Mouse (Mus musculus) gastrocnemius, adult 18-20 months (tissue): ENCODE measurements around the gene Smchd1. TPM values are rescaled to one million over a fixed set of nuclear protein-coding genes. Genes with fewer than 3 reads are reported as not detected.
"Not testable (repeated sequence)": the region's sequence is repeated elsewhere in the genome, so short reads cannot be mapped to it uniquely, and the experiment has no call there.

Source experiments
- DNase-seq: peaks from one replicate; pipeline ENCODE4 v3.0.0; 2021; ENCODE audit warnings: low spot score
- total RNA-seq, 2 experiments: library from RNA; stranded (reverse); gene quantifications; 2 replicates each; pipeline ENCODE4 v1.2.3; 2021

The Smchd1 gene
- total RNA-seq, 2 experiments from 2014 or later = 8.6 to 9.9 TPM

DNA sequence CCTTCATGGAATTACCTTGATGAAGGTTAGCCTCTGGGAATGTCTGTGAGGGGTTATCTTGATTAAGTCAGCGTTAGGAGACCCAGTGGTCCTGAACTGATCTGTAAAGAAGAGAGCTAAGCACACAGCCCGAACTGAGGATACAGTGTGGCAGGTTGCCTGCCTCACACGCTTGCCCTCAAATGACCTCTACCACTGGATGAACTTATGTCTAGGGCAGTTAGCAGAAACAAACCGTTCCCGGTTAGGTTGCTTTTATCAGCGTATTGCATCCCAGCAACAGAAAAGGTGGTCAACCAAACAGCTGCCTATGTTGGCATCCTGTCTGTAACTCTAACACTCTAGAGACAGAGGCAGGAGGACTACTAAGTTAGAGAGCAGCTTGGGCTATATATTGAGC is 30.0 kb downstream of the Smchd1 start:
- DNase-seq = no peak

- no peak for DNase-seq
Observed at GRCm38 (mm10) chr17:71444718-71445117, 30.4 kb downstream of the Smchd1 start.

- DNase-seq = no peak
Observed at GRCm38 (mm10) chr17:71444126-71444525, 31.0 kb downstream of the Smchd1 start.

GRCm38 (mm10) chr17:71443273-71443672 is 31.9 kb downstream of the Smchd1 start:
- no peak for DNase-seq

DNA sequence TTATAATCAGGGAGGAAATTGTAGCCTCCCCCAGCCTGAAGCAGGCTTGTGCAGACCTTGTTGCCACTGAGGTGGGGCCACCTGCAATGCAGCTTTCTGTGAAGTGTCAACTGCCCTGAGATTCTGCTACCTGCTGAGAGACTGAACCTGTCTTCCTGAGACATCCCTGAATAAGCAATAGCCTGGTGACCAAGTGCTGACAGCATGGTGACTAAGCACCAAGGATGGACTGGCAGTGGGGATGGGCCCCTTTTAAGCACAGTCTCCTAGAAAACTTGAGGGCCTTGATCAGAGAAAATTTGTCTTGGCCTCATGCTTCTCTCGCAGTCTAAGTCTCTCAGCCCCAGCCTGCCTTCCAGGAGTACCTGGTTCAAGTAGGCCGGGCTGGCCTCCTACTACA is 52.6 kb downstream of the Smchd1 start:
- DNase-seq = not testable (repeated sequence)

DNA sequence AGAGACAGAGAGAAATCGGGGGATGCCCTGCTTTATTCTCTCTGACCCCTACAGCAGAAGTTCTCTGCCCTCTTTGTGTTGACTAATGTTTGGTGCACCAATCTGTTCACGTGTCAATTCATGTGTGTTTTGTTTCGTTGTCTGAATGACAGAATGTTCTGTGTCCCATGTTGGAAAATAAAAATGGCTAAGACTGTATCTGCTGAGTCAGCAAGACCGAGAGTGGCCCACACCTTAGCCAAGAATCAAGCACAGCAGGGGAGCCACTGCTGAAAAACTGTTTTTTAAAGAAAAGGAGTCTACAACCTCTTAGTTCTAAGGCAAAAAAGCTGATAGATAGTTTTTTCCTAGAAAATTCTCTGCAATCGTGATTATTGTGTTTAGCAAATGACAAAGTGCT is 55.7 kb downstream of the Smchd1 start:
- DNase-seq = not testable (repeated sequence)

- DNase-seq = no peak
Observed at GRCm38 (mm10) chr17:71417008-71417407, 58.1 kb downstream of the Smchd1 start.

DNA sequence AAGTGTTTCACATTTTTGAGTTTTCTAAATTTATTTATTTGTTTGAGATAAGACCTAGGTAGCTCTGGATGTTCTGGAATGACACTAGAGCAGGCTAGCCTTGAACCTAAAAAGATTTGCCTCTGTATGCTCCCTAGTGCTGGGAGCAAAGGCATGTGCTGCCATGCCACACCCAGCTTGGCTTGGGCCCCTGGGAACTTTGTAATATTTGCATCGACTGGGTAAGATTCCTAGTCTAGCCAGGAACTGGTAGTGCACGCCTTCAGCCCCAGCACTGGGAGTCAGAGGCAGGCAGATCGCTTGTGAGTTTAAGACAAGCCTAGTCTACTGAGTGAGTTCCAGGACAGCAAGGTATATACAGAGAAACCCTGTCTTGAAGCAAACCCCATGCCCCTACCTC is 87.7 kb downstream of the Smchd1 start:
- DNase-seq = no peak

DNA sequence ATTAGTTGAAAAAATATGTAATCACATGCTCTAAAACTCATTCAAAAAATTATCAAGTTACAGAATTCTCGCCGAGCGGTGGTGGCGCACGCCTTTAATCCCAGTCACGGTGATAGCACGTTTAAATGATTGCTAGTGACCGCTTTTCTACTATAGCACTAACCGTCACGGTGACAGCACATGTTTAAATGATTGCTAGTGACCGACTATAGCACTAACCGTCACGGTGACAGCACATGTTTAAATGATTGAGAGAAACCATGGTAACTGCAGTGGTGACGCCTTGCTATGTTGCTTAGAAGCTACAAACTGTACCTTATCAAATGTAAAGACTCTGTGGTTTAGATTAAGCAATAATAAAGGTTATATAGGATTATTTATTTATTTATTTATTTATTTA is 94.8 kb downstream of the Smchd1 start:
- DNase-seq = no peak

GRCm38 (mm10) chr17:71377901-71378300 is 97.2 kb downstream of the Smchd1 start:
- DNase-seq = no peak

GRCm38 (mm10) chr17:71355526-71355925 is 119.6 kb downstream of the Smchd1 start:
- DNase-seq = no peak

- DNase-seq = no peak
Observed at GRCm38 (mm10) chr17:71354205-71354604, 120.9 kb downstream of the Smchd1 start.

GRCm38 (mm10) chr17:71348188-71348587 is 127.0 kb downstream of the Smchd1 start:
- DNase-seq = no peak

DNA sequence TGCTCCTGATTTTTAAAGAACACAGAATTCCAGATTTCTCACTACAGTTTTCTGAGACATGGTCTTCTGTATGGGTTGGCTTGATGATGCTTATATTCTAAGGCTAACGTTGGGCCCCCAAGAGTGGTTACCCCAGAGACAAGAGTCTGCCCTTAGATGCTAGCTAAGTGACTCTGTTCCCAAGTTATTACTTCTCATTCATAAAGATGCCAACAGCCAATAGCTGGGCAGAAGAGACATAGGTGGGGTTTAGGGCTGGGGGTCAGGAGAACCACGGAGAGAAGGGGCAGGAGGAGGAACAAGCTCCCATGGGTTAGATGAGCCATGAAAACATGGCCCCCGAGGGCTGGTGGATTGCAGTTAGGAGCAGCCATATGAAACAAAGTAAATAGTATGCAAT is 133.1 kb downstream of the Smchd1 start:
- no peak for DNase-seq

DNA sequence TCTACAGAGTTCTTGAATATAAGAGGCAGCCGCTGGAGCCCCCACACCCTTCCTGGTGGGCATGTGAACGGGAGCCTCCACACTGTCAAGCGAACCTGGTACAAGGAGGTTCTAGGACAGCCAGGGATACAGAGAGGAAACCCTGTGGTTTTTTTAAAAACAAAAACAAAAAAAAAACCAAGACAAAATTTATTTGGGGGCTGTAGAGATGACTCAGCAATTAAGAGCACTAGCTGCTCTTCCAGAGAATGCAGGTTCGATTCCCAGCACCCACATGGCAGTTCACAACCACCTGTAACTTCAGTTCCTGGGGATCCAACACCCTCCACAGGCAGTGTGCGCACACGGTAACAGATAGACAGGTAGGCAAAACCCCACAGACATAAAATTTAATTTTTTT is 136.5 kb downstream of the Smchd1 start:
- no peak for DNase-seq

DNA sequence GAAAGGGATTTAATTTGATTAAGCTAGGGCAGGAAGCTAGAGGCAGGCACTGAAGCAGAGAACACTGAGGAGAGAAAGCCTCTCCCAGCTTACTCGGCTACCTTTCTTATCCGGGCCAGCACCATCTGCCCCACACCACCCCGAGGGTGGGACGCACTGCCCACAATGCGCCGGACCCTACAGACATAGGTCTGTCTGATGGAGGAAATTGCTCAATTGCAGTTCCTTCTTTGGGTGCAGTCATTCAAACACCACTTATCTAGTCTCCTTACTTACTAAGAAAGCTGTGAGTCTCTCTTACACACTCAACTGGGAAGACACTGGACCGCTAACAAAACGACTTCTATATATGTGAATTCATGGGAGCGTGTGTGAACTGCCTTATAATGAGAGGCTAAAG is 137.6 kb downstream of the Smchd1 start:
- no peak for DNase-seq

- no peak for DNase-seq
Observed at GRCm38 (mm10) chr17:71336421-71336820, 138.7 kb downstream of the Smchd1 start.

DNA sequence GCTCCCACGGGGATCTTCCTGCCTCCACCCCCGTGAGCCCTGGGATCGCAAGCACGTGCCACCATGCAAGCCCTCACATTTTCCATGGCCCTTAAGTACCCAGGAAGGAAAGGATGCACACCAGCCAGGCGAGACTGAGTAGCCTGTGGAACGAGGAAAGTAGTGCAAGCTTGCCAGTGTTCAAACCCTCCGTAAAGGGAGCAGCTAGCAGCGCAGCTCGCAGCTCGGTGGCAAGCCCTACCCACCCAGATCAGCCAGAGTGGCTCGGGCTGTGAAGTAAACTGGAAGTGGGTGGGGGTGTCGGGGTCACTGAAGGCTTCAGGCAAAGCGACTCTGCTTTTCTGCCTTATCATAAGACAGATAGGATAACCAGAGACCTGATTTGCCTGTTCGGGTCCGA is 142.8 kb downstream of the Smchd1 start:
- no peak for DNase-seq

GRCm38 (mm10) chr17:71320731-71321130 is 154.4 kb downstream of the Smchd1 start:
- DNase-seq = not testable (repeated sequence)

GRCm38 (mm10) chr17:71319361-71319760 is 155.8 kb downstream of the Smchd1 start:
- no peak for DNase-seq

- no peak for DNase-seq
Observed at GRCm38 (mm10) chr17:71317571-71317970, 157.6 kb downstream of the Smchd1 start.

DNA sequence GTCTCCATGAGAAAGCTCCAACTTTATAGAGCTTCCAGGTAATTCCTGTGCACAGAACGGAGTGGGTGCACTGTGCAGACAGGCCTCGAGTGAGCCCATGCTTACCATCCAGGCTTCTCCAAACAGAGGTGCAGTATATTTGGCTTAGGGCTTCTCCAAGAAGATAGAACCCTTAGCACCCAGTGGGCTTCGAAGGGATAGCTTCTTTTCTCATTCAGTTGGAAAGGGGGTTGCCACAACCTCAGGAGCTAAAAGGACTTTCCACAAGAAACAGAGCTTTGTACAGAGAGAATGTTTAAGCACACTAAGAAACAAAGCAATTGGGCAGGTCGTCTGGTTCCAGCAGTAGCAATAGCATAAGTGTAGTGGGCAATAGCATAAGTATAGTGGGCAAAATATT is 160.8 kb downstream of the Smchd1 start:
- no peak for DNase-seq

DNA sequence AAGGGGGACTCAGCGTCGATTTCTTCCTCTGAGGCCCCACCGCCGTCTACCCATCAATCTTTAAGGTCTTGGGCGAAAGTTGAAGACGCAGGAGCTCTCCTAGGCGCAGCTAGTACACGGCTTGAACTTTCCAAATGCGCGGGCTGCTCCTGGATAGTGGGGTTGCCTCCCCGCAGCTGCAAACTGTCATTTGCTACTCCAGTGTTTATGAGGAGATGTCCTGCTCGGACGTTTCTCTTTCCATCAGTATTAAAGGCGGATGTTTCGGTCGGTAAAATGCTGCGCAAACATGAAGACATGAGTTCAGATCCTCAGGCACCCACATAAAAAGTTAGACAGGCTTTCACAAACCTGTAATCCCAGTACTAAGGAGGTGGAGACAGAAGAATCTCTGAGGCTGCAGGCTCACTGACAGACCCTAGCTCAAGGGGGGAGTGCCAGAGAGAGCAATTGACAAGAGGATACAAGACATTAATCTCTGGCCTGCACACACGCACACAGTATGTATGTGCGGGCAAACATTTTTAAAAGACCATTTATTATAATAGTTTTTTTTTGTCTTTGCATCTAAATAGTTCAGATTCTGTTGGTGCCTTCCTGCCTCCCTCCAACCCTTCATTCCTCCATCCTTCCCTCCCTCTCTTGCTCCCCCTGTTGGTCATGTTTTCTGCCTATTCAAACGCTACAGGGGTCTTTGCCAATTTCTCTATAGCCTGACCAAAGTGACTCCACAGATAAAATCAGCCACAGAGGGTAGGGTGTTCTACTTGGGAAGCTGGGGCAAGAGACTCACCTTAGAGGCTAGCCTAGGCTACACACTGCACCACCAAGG is 163.6 kb downstream of the Smchd1 start, which contains the start of gene Emilin2:
TSS of gene Emilin2 (minus strand) at position 639 of the 832 bp plus-strand sequence.
- DNase-seq = peak; percentile 68
